Mouse (Mus musculus) limb, embryonic 11.5 days (tissue): ENCODE measurements at regions not wholly inside any gene's neighbourhood (a gene's known extent, or its start where the extent isn't known, plus 50 kb on each side); places are given as distances from the start of the nearest gene placed in this dataset.
"Not testable (repeated sequence)": the region's sequence is repeated elsewhere in the genome, so short reads cannot be mapped to it uniquely, and the experiment has no call there.

Experiments used
- ATAC-seq: fragments of 200-750 bp; cut with Nextera tagmentation; 2 replicates; pipeline ENCODE4 v1.8.0; 2017; ENCODE audit warnings: low read depth; ENCODE audit not compliant: insufficient number of reproducible peaks, low FRiP score, low TSS enrichment
- DNase-seq: peaks from one replicate; pipeline ENCODE4 v3.0.0-alpha.2; 2015; ENCODE audit warnings: low spot score
- H3K27ac ChIP-seq: fragments of 300-500 bp; sonication (generic); replicated peaks from 2 replicates; pipeline ENCODE4 v1.5.1; 2014; ENCODE audit warnings: low read depth, mild to moderate bottlenecking, low read length
- H3K27me3 ChIP-seq: fragments of 300-500 bp; sonication (generic); 2 replicates; pipeline ENCODE4 v1.6.1; 2014; ENCODE audit warnings: mild to moderate bottlenecking, low read length, mixed read lengths; ENCODE audit not compliant: control insufficient read depth, insufficient read depth
- H3K36me3 ChIP-seq: fragments of 300-500 bp; sonication (generic); 2 replicates; pipeline ENCODE4 v1.6.1; 2014; ENCODE audit warnings: mild to moderate bottlenecking, low read length, moderate library complexity, mixed read lengths; ENCODE audit not compliant: control insufficient read depth, insufficient read depth
- H3K4me1 ChIP-seq: fragments of 300-500 bp; sonication (generic); 2 replicates; pipeline ENCODE4 v1.6.1; 2014; ENCODE audit warnings: low read length, mixed read lengths; ENCODE audit not compliant: control insufficient read depth, insufficient read depth
- H3K4me2 ChIP-seq: fragments of 300-500 bp; sonication (generic); 2 replicates; pipeline ENCODE4 v1.6.1; 2014; ENCODE audit warnings: low read depth, mild to moderate bottlenecking, moderate library complexity; ENCODE audit not compliant: severe bottlenecking
- H3K4me3 ChIP-seq: fragments of 300-500 bp; sonication (generic); 2 replicates; pipeline ENCODE4 v1.5.1; 2014; ENCODE audit warnings: low read depth, low read length
- H3K9ac ChIP-seq: fragments of 300-500 bp; sonication (generic); 2 replicates; pipeline ENCODE4 v1.6.1; 2014; ENCODE audit warnings: mild to moderate bottlenecking, low read length
- H3K9me3 ChIP-seq: fragments of 300-500 bp; sonication (generic); 2 replicates; pipeline ENCODE4 v1.6.1; 2016; ENCODE audit warnings: low read length; ENCODE audit not compliant: control insufficient read depth
- WGBS: fragments of 180-500 bp; shearing (Covaris S2); extraction: QIAGEN DNeasy Blood & Tissue Kit; methylation state at CpG from one replicate; pipeline ENCODE4 v1.1.7; 2014; 5-methylcytosine and 5-hydroxymethylcytosine counted together

- not testable (repeated sequence) for DNase-seq, H3K27me3 ChIP-seq, H3K9me3 ChIP-seq, H3K27ac ChIP-seq, H3K4me2 ChIP-seq, H3K4me3 ChIP-seq, H3K4me1 ChIP-seq, H3K36me3 ChIP-seq, ATAC-seq, H3K9ac ChIP-seq
- 81% methylated on average over 13 of the region's 14 CpGs for WGBS
Measured at GRCm38 (mm10) chrX:135085770-135086553, 77.0 kb upstream of the Zmat1 start.

GRCm38 (mm10) chrX:135080380-135081158 lies 71.6 kb upstream of the Zmat1 start:
- H3K36me3 ChIP-seq, result no peaks in the 10 kb centered on the region
- no peak overlapping the region for H3K4me2 ChIP-seq
- no peak overlapping the region for H3K27ac ChIP-seq
- H3K4me3 ChIP-seq, result no peak overlapping the region
- no peaks in the 10 kb centered on the region for H3K27me3 ChIP-seq
- no peaks in the 10 kb centered on the region for H3K9me3 ChIP-seq
- no peaks in the 10 kb centered on the region for H3K4me1 ChIP-seq
- DNase-seq, result no peak
- no peak overlapping the region for H3K9ac ChIP-seq
- WGBS, result 80% methylated on average over 2 of the region's 2 CpGs
- no peak for ATAC-seq

GRCm38 (mm10) chrX:135079388-135079787 lies 70.4 kb upstream of the Zmat1 start:
- WGBS, result 78% methylated on average over 2 of the region's 2 CpGs

GRCm38 (mm10) chrX:135075903-135076302 lies 66.9 kb upstream of the Zmat1 start:
- Histone ChIP-seq H3K27me3 (0 out of 2 replicates have a peak, but pooled peaks cover 3% of the 10 kb centered on the region), H3K27ac (no peak overlapping the region), H3K9me3 (no peaks in the 10 kb centered on the region), H3K4me3 (no peak overlapping the region), H3K36me3 (no peaks in the 10 kb centered on the region), H3K4me2 (no peak overlapping the region), H3K4me1 (no peaks in the 10 kb centered on the region), H3K9ac (no peak overlapping the region)
- 82% methylated on average over 2 of the region's 2 CpGs for WGBS
- ATAC-seq, result no peak
- DNase-seq, result no peak

More at GRCm38 (mm10) chrX:135079388-135079787, 70.4 kb upstream of the Zmat1 start:
- Histone ChIP-seq H3K4me3 (no peak overlapping the region), H3K27me3 (0 out of 2 replicates have a peak, but pooled peaks cover 3% of the 10 kb centered on the region), H3K9ac (no peak overlapping the region), H3K4me2 (no peak overlapping the region), H3K27ac (no peak overlapping the region), H3K4me1 (no peaks in the 10 kb centered on the region), H3K36me3 (no peaks in the 10 kb centered on the region), H3K9me3 (no peaks in the 10 kb centered on the region)
- ATAC-seq, result no peak
- DNase-seq, result no peak

- Histone ChIP-seq H3K9me3 (no peaks in the 10 kb centered on the region), H3K4me1 (no peaks in the 10 kb centered on the region), H3K27ac (no peak overlapping the region), H3K9ac (no peak overlapping the region), H3K4me3 (no peak overlapping the region), H3K36me3 (no peaks in the 10 kb centered on the region), H3K27me3 (no peaks in the 10 kb centered on the region), H3K4me2 (no peak overlapping the region)
- DNase-seq (no peak), ATAC-seq (no peak)
- 25% methylated on average over 1 of the region's 1 CpGs for WGBS
Measured at GRCm38 (mm10) chrX:135069448-135069847, 60.4 kb upstream of the Zmat1 start.

- WGBS, result 83% methylated on average over 3 of the region's 3 CpGs
- Histone ChIP-seq H3K9me3 (no peaks in the 10 kb centered on the region), H3K4me1 (no peaks in the 10 kb centered on the region), H3K36me3 (no peaks in the 10 kb centered on the region), H3K9ac (no peak overlapping the region), H3K27ac (no peak overlapping the region), H3K27me3 (peaks cover 4% of the 10 kb centered on the region; the same call in 1 of the 2 replicates), H3K4me2 (no peak overlapping the region), H3K4me3 (no peak overlapping the region)
- ATAC-seq, result no peak
- DNase-seq, result no peak
Measured at GRCm38 (mm10) chrX:135060184-135060583, 51.2 kb upstream of the Zmat1 start.

- H3K27ac ChIP-seq, result no peak overlapping the region
- H3K27me3 ChIP-seq, result peaks cover 6% of the 10 kb centered on the region; the same call in 1 of the 2 replicates
- 66% methylated on average over 3 of the region's 3 CpGs for WGBS
- H3K9ac ChIP-seq, result no peak overlapping the region
- H3K9me3 ChIP-seq, result no peaks in the 10 kb centered on the region
- H3K4me3 ChIP-seq, result no peak overlapping the region
- ATAC-seq, result no peak
- no peak overlapping the region for H3K4me2 ChIP-seq
- no peak for DNase-seq
- H3K4me1 ChIP-seq, result no peaks in the 10 kb centered on the region
- no peaks in the 10 kb centered on the region for H3K36me3 ChIP-seq
Measured at GRCm38 (mm10) chrX:135058949-135059348, 49.9 kb upstream of the Zmat1 start.
